Mouse (Mus musculus) layer of hippocampus, postnatal 36 days (tissue): ENCODE results near the gene Cep295nl. TPM values are rescaled to one million over a fixed set of nuclear protein-coding genes. Genes with fewer than 3 reads are reported as not detected.

Source experiments
- DNase-seq, 2 experiments: peaks; one replicate each; pipeline ENCODE4 v3.0.0; 2022
- total RNA-seq, 2 experiments: library from RNA; stranded (reverse); gene quantifications; 2 replicates each; pipeline ENCODE4 v1.2.3; 2021

Gene Cep295nl
- total RNA-seq, 2 experiments from 2014 or later: 1.2 to 1.4 TPM

DNA sequence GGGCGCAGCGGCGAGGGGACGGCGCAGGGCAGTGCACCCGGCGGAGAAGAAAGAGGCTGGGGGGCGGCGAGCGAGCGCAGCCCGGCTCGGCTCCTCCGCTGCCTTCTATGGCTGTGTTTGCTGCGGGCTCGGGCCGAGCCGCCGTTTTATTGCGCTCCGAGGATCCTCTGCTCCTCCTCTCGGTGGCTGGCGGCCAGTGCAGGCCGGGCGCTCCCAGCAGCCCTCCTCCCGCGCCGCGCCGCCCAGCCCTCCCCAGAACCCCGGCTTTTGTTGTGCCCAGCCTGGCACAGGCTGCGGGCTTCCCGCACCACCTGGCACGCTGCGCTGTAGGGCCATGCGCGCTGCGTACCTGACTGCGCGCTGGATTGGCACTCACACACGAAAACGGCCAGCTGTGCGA lies 12.9 kb upstream of the Cep295nl start:
- peak; percentile 83 to 87 for DNase-seq

DNA sequence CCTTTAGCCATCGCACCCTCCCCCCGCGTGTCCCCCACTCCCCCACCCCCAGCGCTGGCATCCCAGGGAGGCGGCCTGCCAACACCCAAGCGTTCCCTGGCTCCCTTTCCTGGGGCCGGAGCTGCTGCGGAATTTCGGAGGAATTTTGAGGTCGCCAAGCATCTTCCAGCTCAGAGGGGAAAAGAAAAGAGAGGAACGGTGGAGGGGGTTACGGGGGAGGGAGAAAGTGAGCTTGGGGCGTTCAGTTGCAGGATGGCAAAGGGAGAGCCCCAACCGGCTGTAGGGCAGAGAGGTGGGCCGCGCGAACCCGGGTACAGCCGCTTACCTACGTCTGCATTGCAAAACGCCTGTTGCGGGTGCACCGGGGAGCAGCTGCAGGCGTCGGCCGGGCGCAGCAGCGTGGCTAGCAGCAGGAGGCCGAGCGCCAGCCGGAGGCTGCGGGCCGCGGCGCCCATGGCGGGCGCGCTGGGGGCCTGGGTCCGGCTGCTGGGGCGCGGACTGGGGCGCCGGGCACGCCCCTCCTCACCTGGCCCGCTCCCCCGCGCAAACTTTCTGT lies 12.4 kb upstream of the Cep295nl start:
- peak in 1 of 2 experiments; percentile 31 for DNase-seq

- DNase-seq: no peak
These were observed 7.2 kb upstream of the Cep295nl start for GRCm38 (mm10) chr11:118349494-118349893.

DNA sequence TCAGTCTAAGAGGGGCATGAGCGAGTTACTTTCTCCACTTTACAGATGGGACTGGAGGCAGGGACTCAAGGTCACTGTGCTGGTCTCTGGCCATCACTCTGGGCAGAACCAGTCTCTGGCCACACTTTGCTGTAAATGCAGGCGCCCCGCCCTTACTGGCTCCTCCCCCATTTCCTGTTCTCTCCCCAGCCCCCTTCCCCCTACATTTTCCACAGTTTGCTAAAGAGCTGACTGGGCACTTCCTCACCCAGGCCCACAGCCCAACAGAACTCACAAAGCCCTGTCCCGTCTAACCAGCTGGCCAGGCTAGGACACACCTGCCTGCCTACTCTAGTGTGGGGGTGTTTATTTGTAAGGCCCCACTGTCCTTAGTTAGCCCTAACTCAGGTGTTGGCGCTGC lies 6.6 kb upstream of the Cep295nl start:
- no peak for DNase-seq

GRCm38 (mm10) chr11:118348419-118348818 lies 6.1 kb upstream of the Cep295nl start:
- no peak for DNase-seq

DNA sequence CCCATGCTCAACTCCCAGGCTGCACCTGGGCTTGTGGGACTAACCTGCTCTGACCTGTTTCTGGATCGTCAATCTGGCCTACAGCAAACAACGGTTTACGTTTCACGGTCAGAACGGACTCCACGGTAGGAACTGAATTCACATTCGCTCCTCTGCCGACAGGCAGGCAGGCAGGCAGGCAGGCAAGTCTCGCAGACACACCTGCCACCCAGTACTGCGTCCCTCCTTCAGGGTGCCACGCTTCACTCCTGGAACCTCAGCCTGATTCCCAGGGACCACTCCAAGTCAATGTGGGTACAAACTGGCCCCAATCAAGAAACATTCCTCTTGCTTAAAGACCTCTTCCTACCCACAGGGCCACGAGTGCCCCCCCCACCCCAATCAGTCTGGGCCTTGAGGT lies 5.6 kb upstream of the Cep295nl start:
- DNase-seq: no peak

DNA sequence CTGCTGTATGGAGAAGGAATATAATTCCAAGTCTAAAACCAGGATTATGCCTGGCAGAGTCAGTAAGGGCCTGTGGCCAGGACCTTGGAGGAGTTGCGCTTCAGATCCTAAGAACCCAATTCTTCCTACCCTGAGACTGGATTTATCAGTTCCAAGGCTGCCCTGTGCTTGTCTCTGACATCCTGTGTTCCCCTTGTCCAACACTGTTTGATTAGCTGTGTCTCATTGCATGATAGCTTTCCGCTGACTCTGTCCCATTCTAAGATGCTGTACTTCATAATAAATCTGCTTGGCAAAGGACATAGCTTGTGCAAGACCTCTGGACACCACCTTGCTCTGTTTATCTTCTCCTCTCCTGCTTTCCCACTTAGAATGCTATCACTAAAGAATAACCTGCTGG lies 5.1 kb upstream of the Cep295nl start:
- DNase-seq: no peak

- DNase-seq: no peak
These were observed 4.2 kb upstream of the Cep295nl start for GRCm38 (mm10) chr11:118346395-118347096.

DNA sequence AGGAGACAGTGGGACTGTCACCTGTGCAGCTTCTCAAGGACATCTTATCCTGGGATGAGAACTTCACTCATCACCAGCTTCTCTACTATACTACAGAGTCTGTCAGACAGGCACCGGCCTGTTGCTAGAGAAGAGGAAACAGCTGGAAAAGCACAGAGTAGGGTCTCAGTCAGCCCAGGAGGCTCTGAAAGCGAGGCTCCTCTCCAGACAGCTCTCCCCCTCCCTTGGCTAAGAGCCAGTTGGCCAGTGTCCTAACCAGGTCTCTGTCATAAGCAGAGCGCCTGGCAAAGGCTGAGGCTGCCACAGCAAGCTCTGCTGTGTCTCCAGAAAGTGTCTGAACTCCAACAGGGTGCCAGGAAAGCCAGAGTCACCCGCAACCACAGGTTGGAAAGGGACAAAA lies 3.4 kb upstream of the Cep295nl start:
- peak in 1 of 2 experiments; percentile 17 for DNase-seq

GRCm38 (mm10) chr11:118343629-118344028 lies 1.3 kb upstream of the Cep295nl start:
- no peak for DNase-seq

- DNase-seq: no peak
These were observed 4.7 kb downstream of the Cep295nl start for GRCm38 (mm10) chr11:118337491-118338168.

DNA sequence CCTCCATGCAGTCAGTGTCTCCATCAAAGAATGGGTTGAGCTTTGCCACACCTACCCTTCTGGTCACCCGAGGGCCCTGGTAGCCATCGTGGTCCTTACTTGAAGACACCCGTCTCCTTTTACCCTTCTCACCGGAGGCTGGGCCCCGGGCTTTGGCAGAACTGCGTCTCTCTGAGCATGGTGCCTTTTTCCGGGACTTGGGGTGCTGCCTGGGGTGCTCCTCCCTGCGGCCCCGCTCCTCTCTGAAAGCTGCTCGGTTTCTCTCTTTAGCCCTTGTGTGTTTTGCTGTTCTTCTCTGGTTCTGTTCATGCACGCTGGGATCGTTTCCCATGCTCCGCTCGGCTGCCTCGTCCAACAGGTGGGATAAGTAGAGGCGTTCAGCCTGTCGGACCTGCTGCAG lies 8.9 kb downstream of the Cep295nl start:
- no peak for DNase-seq

DNA sequence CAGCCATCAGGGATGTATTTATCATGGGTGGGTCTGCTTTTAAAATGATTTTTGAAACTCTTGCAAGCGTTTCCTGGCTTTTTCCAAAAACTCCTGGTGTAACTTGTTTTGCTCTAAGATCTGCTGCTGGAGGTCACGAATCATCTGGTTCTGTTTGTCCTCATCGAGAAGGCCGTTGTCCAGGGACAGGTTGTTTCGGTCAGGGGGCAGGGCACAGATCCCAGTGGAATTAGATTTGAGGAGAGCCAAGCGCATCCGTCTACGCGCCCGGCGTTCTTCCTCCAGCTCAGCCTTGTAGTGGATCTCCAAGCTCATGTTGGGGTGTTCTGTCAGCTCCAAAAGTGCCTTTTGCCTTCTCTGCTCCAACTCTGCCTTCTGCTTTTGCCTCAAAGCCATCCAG lies 9.9 kb downstream of the Cep295nl start:
- no peak for DNase-seq

- peak; percentile 75 to 76 for DNase-seq
These were observed 11.5 kb downstream of the Cep295nl start for GRCm38 (mm10) chr11:118330777-118331176.

DNA sequence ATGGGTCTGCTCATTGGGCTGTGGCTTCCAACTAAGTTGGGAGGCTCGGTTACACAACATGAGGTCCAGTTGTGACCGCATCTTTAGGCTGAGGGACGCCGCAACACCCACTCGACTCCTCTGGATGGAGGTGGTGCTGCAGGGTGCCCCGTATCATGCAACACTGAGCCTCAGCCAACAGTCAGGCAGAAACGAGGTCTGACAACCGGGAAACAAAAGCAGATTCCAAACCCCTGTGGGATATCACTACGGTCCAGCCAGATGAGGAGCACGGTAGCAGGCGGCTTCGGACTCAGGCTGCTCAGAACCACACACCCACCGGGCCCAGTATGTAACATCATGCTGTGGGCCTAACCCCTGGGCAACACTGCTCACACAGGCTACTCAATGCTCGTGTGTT lies 11.9 kb downstream of the Cep295nl start:
- DNase-seq: no peak

DNA sequence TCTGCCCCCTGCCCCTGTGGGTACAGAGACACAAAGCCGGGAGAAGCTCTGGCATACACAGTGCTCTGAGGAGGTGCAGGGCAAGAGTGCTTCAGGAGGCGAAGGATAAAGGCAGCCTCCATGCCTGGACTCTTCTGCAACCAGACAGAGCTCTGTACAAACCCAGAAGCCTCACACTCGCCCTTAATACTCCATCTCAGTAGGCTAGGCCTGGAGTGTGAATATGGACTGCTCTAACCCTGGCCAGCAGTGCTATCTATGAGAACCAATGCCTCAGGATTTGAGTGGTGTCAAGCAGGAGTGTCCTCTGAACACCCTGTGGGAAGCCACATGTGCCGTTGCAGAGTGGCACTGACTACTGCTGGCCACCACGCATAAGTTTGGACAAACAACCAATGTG lies 13.4 kb downstream of the Cep295nl start:
- no peak for DNase-seq

GRCm38 (mm10) chr11:118328511-118328910 lies 13.8 kb downstream of the Cep295nl start:
- DNase-seq: no peak

- DNase-seq: peak; percentile 82 to 87
These were observed 15.0 kb downstream of the Cep295nl start for GRCm38 (mm10) chr11:118326991-118327971.

GRCm38 (mm10) chr11:118326491-118326890 lies 15.8 kb downstream of the Cep295nl start:
- DNase-seq: no peak

GRCm38 (mm10) chr11:118324541-118324940 lies 17.8 kb downstream of the Cep295nl start:
- DNase-seq: no peak

GRCm38 (mm10) chr11:118323974-118324373 lies 18.3 kb downstream of the Cep295nl start:
- no peak for DNase-seq

- DNase-seq: no peak
These were observed 19.7 kb downstream of the Cep295nl start for GRCm38 (mm10) chr11:118322647-118323046.

GRCm38 (mm10) chr11:118321971-118322370 lies 20.3 kb downstream of the Cep295nl start:
- DNase-seq: no peak
